Mouse (Mus musculus): Measurements from ENCODE around the gene Gm3020.
"Not testable (repeated sequence)": the region's sequence is repeated elsewhere in the genome, so short reads cannot be mapped to it uniquely, and the experiment has no call there.

Gene Gm3020

GRCm38 (mm10) chr14:3651730-3652129 is at the start of gene Gm3020:
TSS of gene Gm3020 (plus strand) at chr14:3652030.
- DNase-seq (ENCODE audit: low spot score in 2 of 2), result not testable (repeated sequence)

- DNase-seq (ENCODE audit: low spot score in 2 of 2), result not testable (repeated sequence)
Observed at GRCm38 (mm10) chr14:3634212-3634611, 17.6 kb upstream of the Gm3020 start, which contains the start of gene Gm3012. TSS of gene Gm3012 (plus strand) at chr14:3634512.

GRCm38 (mm10) chr14:3688483-3688882 is 36.7 kb downstream of the Gm3020 start, which contains the start of gene Gm3043:
TSS of gene Gm3043 (plus strand) at chr14:3688783.
- DNase-seq (ENCODE audit: low spot score in 2 of 2), result not testable (repeated sequence)

All from right cerebral cortex, adult 2 months (tissue).